Mouse (Mus musculus): ENCODE results near the gene Ebf1. TPM values are rescaled to one million over a fixed set of nuclear protein-coding genes. Genes with fewer than 3 reads are reported as not detected.
"Not testable (repeated sequence)": the region's sequence is repeated elsewhere in the genome, so short reads cannot be mapped to it uniquely, and the experiment has no call there.

Ebf1 gene
- 8.8 and 9.1 TPM in 2 replicates for polyA plus RNA-seq (2015; fragmentation: Nextera tagmentation; extraction: Ambion mirVana)

- peak within 1 kb of the TSS; percentile 36 for H3K9ac ChIP-seq (replicated peaks; ENCODE audit: low read depth)
- H3K27me3 ChIP-seq (replicated peaks; ENCODE audit: insufficient read depth, low read length) = peaks cover 62% of the 10 kb centered on the region
- no peaks in the 10 kb centered on the region for H3K36me3 ChIP-seq (ENCODE audit: insufficient read depth, low read length)
- ATAC-seq = peak; percentile 96
- no peaks in the 10 kb centered on the region for H3K9me3 ChIP-seq (ENCODE audit: low read length)
- TF ChIP-seq EP300 (IDR thresholded peaks at IDR 0.05) (no peak), CTCF (IDR thresholded peaks at IDR 0.05) (0 out of 2 replicates have a peak, but pooled peaks have one; percentile 6)
- peak; percentile 93 for DNase-seq (ENCODE audit: low spot score)
- no peak within 1 kb of the TSS for H3K27ac ChIP-seq (ENCODE audit: low read length)
- peak within 1 kb of the TSS; percentile 34 for H3K4me3 ChIP-seq (ENCODE audit: low read depth, low read length)
- peaks cover 10% of the 10 kb centered on the region; the same call in 1 of the 2 replicates for H3K4me1 ChIP-seq (ENCODE audit: insufficient read depth, low read depth, low read length)
- H3K4me2 ChIP-seq (replicated peaks; ENCODE audit: low read depth, low read length) = peak within 1 kb of the TSS; percentile 74
- 1% methylated on average over 29 of the region's 31 CpGs for WGBS
Observed at GRCm38 (mm10) chr11:44616788-44617712, at the start of gene Ebf1. TSS of gene Ebf1 (plus strand) at chr11:44617317.

DNA sequence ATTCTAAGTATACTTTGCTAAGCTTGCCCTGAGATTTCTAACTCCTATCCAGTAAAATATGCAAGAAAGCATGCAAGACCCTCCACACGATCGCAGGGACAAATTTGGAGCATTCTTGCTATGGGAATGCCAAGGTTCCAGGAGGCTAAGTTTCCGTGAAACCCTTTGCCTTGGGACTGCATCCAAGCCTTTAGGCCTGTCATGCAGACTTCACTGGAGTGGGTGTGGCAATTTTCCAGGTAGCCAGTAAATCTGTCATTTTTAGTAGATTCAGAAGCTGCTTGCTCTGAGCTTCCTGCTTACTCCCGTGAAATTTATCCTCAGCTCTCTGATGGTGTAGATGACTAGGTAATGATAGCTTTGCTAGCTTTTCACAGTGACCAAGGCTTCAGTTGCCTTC, 46.8 kb upstream of the Ebf1 start:
- 90% methylated on average over 4 of the region's 4 CpGs for WGBS
- H3K4me1 ChIP-seq (ENCODE audit: insufficient read depth, low read depth, low read length); DNase-seq (ENCODE audit: low spot score); H3K9me3 ChIP-seq (ENCODE audit: low read length); H3K9ac ChIP-seq (replicated peaks; ENCODE audit: low read depth); H3K27ac ChIP-seq (ENCODE audit: low read length); H3K4me2 ChIP-seq (replicated peaks; ENCODE audit: low read depth, low read length); H3K4me3 ChIP-seq (ENCODE audit: low read depth, low read length); H3K27me3 ChIP-seq (replicated peaks; ENCODE audit: insufficient read depth, low read length); ATAC-seq; H3K36me3 ChIP-seq (ENCODE audit: insufficient read depth, low read length): not testable (repeated sequence)

GRCm38 (mm10) chr11:44572781-44573180, 44.3 kb upstream of the Ebf1 start:
- no peaks in the 10 kb centered on the region for H3K9me3 ChIP-seq (ENCODE audit: low read length)
- WGBS = 92% methylated on average over 5 of the region's 5 CpGs
- DNase-seq (ENCODE audit: low spot score) (no peak), ATAC-seq (no peak)
- H3K4me2 ChIP-seq (replicated peaks; ENCODE audit: low read depth, low read length) = no peak overlapping the region
- H3K27me3 ChIP-seq (replicated peaks; ENCODE audit: insufficient read depth, low read length) = no peaks in the 10 kb centered on the region
- H3K4me1 ChIP-seq (ENCODE audit: insufficient read depth, low read depth, low read length) = no peaks in the 10 kb centered on the region
- no peak overlapping the region for H3K27ac ChIP-seq (ENCODE audit: low read length)
- TF ChIP-seq EP300 (IDR thresholded peaks at IDR 0.05) (no peak), CTCF (IDR thresholded peaks at IDR 0.05) (no peak)
- H3K9ac ChIP-seq (replicated peaks; ENCODE audit: low read depth) = no peak overlapping the region
- no peaks in the 10 kb centered on the region for H3K36me3 ChIP-seq (ENCODE audit: insufficient read depth, low read length)
- no peak overlapping the region for H3K4me3 ChIP-seq (ENCODE audit: low read depth, low read length)

DNA sequence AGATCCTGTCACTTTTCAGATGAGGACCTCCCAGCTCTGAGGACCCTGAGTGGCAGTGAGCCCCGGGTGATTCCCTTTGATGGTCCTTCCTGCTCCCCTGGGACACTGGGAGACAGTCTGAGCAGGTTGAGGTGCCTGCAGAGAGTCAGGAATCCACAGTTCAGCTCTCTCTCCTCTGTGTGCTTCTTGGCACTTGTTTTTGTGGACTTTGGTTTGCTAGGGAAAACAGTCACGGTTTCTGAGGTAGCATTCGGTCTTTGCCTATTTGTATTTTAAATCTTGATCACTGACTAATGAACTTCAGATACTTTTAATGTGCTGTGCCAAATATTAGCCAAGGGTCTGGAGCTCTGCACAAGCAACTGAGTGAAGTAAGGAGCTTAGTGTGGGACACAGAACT, 43.7 kb upstream of the Ebf1 start:
- no peaks in the 10 kb centered on the region for H3K9me3 ChIP-seq (ENCODE audit: low read length)
- DNase-seq (ENCODE audit: low spot score) (no peak), ATAC-seq (no peak)
- H3K27me3 ChIP-seq (replicated peaks; ENCODE audit: insufficient read depth, low read length) = no peaks in the 10 kb centered on the region
- H3K4me3 ChIP-seq (ENCODE audit: low read depth, low read length) = no peak overlapping the region
- TF ChIP-seq CTCF (IDR thresholded peaks at IDR 0.05) (no peak), EP300 (IDR thresholded peaks at IDR 0.05) (no peak)
- no peak overlapping the region for H3K4me2 ChIP-seq (replicated peaks; ENCODE audit: low read depth, low read length)
- no peak overlapping the region for H3K27ac ChIP-seq (ENCODE audit: low read length)
- H3K36me3 ChIP-seq (ENCODE audit: insufficient read depth, low read length) = no peaks in the 10 kb centered on the region
- 57% methylated on average over 3 of the region's 3 CpGs for WGBS
- no peaks in the 10 kb centered on the region for H3K4me1 ChIP-seq (ENCODE audit: insufficient read depth, low read depth, low read length)
- H3K9ac ChIP-seq (replicated peaks; ENCODE audit: low read depth) = no peak overlapping the region

GRCm38 (mm10) chr11:44574391-44574790, 42.7 kb upstream of the Ebf1 start:
- no peaks in the 10 kb centered on the region for H3K36me3 ChIP-seq (ENCODE audit: insufficient read depth, low read length)
- no peak overlapping the region for H3K4me2 ChIP-seq (replicated peaks; ENCODE audit: low read depth, low read length)
- no peak overlapping the region for H3K4me3 ChIP-seq (ENCODE audit: low read depth, low read length)
- no peaks in the 10 kb centered on the region for H3K4me1 ChIP-seq (ENCODE audit: insufficient read depth, low read depth, low read length)
- H3K9me3 ChIP-seq (ENCODE audit: low read length) = no peaks in the 10 kb centered on the region
- H3K27ac ChIP-seq (ENCODE audit: low read length) = no peak overlapping the region
- DNase-seq (ENCODE audit: low spot score) (no peak), ATAC-seq (no peak)
- no peaks in the 10 kb centered on the region for H3K27me3 ChIP-seq (replicated peaks; ENCODE audit: insufficient read depth, low read length)
- no peak for TF ChIP-seq EP300 (IDR thresholded peaks at IDR 0.05)
- no peak for TF ChIP-seq CTCF (IDR thresholded peaks at IDR 0.05)
- 89% methylated on average over 8 of the region's 8 CpGs for WGBS
- H3K9ac ChIP-seq (replicated peaks; ENCODE audit: low read depth) = no peak overlapping the region

DNA sequence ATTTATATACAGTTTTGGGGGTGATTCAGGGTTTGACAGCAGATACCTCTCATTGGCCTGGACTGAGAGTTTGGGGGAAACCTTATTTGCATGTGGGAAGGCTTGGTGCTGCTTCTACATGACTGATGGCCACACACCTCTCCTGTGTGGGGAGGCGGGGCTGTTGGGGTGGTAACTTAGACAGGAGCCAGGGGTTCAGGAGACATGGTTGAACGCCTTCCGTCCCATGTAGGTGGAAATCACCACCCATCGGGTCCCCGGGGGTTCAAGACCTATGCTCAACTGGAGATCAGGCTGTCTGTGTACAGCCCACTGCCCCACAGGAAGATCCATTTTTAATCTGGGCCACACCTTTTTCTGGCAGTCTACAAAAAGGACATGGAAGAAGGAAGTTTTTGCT, 42.3 kb upstream of the Ebf1 start:
- no peaks in the 10 kb centered on the region for H3K4me1 ChIP-seq (ENCODE audit: insufficient read depth, low read depth, low read length)
- H3K4me2 ChIP-seq (replicated peaks; ENCODE audit: low read depth, low read length) = no peak overlapping the region
- DNase-seq (ENCODE audit: low spot score) (no peak), ATAC-seq (no peak)
- H3K9ac ChIP-seq (replicated peaks; ENCODE audit: low read depth) = no peak overlapping the region
- TF ChIP-seq CTCF (IDR thresholded peaks at IDR 0.05) (no peak), EP300 (IDR thresholded peaks at IDR 0.05) (no peak)
- H3K4me3 ChIP-seq (ENCODE audit: low read depth, low read length) = no peak overlapping the region
- no peaks in the 10 kb centered on the region for H3K27me3 ChIP-seq (replicated peaks; ENCODE audit: insufficient read depth, low read length)
- no peaks in the 10 kb centered on the region for H3K9me3 ChIP-seq (ENCODE audit: low read length)
- 96% methylated on average over 5 of the region's 5 CpGs for WGBS
- no peaks in the 10 kb centered on the region for H3K36me3 ChIP-seq (ENCODE audit: insufficient read depth, low read length)
- no peak overlapping the region for H3K27ac ChIP-seq (ENCODE audit: low read length)
